Mouse (Mus musculus) left cerebral cortex, postnatal 4 days (tissue): ENCODE data around the gene Rfk. TPM values are rescaled to one million over a fixed set of nuclear protein-coding genes. Genes with fewer than 3 reads are reported as not detected.

Source experiments
- DNase-seq: peaks from one replicate; pipeline ENCODE4 v3.0.0-alpha.2; 2022
- intact Hi-C: fragments of 180-260 bp; cut with DNase I; formaldehyde crosslinking; loops from one replicate; pipeline ENCODE4 v1.15.1; 2025
- total RNA-seq, 2 experiments: library from RNA; stranded (reverse); gene quantifications; 2 replicates each; pipeline ENCODE4 v1.2.3; 2021

Rfk gene
- total RNA-seq, 2 experiments from 2014 or later: 42.9 to 43.7 TPM

GRCm38 (mm10) chr19:17382807-17383397, 10.9 kb upstream of the Rfk start:
- intact Hi-C loops: no loop called here

DNA sequence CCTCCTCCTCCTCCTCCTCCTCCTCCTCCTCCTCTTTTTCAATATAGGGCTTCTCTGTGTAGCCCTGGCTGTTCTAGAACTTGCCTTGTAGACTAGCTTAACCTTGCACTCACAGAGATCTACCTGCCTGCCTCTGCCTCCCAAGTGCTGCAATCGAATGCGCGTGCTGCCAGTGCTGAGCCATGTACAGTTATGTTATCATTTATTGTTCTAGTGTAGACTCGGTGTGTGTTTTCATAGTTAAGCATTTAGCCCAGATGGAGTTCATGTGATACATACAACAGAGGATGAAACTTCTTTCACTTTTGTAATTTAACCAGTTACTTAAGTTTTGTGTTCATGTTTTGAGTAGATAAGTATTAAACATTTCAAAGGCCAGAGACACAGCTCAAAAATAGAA, 8.8 kb upstream of the Rfk start:
- no peak for DNase-seq
- intact Hi-C loops: no loop called here

More at GRCm38 (mm10) chr19:17382807-17383397, 10.9 kb upstream of the Rfk start:
- no peak for DNase-seq

DNA sequence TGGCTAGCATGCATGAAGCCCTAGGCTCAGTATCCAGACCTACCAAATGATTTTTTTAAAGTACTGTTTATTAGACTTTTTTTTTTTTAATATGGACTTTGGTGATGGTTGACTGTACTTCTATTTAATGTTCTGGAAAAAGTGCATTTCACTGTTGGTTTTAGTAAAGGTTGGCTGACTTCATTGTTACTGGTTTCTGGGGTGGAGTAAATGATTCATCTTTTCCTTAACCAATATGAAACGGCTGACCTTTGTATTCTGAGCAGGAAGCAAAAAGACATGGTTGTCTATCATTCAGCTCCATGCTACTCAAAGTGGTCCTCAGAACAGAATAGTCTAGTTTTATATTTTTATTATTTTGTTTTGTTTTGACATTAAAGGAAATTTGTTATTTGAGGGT, 8.4 kb upstream of the Rfk start:
- no peak for DNase-seq
- intact Hi-C loops: no loop called here

GRCm38 (mm10) chr19:17386424-17386823, 7.4 kb upstream of the Rfk start:
- no peak for DNase-seq
- intact Hi-C loops: no loop called here

GRCm38 (mm10) chr19:17388404-17388803, 5.4 kb upstream of the Rfk start:
- peak; percentile 28 for DNase-seq
- intact Hi-C loops: loop anchor here (2.0 kb wide), 1 partner anchor 264 kb away; no protein-coding TSS in a partner anchor

DNA sequence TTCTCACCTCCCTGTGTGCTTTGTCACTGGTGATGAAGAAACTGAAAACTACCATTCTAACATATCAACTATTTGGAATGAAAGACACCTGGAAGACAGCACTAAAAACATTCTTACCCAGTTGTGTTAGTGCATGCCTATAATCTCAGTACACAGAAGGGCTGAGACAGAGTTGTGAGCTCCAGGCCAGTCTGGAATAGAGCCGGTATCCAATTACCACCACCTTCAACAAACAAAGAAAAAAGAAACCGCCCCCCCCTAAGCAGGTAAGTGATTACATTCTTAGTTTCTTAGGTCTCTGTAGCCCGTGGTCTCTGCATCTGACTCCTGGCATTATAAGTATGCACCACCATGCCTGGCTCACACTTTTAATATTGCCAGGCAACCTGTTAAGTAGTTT, 977 bp upstream of the Rfk start:
- intact Hi-C loops: no loop called here
- DNase-seq: no peak

GRCm38 (mm10) chr19:17396802-17397201, 3.0 kb downstream of the Rfk start:
- DNase-seq: no peak
- intact Hi-C loops: no loop called here

- intact Hi-C loops: no loop called here
- DNase-seq: no peak
Observed at GRCm38 (mm10) chr19:17397922-17398321, 4.1 kb downstream of the Rfk start.

- DNase-seq: no peak
- intact Hi-C loops: no loop called here
Observed at GRCm38 (mm10) chr19:17399965-17400364, 6.1 kb downstream of the Rfk start.

DNA sequence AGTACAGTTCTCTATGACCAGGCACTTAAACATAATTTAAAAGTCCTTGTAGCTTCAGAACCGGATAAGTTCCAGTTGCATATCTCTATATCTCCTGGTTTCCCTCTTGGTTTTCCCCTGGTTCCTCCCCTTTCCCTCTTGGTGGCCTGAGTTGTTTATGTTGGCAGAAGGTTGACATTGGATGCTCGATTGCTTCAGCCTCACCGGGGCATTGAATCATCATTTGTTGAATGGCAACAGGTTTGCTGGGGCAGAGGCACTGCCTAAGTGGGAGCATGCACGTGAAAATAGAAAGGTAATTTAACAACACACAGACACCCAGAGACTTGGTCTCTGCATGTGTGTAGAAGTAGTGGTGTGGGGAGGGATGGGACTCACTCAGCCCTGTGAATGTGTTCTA, 6.7 kb downstream of the Rfk start:
- no peak for DNase-seq
- intact Hi-C loops: no loop called here

DNA sequence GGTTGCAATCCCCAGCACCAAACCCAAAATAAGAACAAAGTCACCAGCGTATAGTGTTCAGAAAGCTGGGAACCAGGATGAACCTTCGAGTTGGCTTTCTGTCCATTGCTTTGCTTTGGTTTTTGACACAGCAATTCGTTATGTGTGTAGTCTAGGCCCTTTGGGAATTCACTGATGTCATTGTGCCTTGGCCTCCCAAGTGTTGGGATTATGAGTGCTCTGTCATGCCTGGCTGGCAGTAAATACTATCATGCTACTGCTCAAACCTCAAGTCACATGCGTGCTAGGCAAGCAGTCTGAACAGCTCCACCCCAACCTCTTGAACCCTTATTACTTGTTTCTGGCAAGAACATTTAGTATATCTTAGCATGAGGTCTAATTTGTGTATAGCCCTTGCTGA, 9.3 kb downstream of the Rfk start:
- no peak for DNase-seq
- intact Hi-C loops: no loop called here

DNA sequence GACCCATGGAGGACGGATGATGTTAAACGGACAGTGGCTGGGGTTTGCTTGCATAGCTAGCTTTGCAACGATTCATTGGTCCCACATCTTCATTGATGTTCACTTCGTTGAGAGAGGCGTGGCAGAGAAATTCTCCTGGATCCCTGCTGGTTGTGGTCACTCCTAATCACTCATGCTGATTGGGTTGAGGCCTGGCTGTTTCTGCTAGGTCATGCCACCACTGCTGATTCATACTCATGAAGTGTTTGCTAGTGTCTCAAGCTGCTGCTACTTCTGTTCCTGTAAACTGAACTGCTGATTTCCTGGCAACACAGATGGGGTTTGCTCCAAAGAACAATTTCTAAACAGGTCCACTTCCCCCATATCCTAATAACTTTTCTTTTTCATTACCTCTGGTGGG, 13.0 kb downstream of the Rfk start:
- DNase-seq: no peak
- intact Hi-C loops: no loop called here

- no peak for DNase-seq
- intact Hi-C loops: no loop called here
Observed at GRCm38 (mm10) chr19:17408591-17408990, 14.7 kb downstream of the Rfk start.

DNA sequence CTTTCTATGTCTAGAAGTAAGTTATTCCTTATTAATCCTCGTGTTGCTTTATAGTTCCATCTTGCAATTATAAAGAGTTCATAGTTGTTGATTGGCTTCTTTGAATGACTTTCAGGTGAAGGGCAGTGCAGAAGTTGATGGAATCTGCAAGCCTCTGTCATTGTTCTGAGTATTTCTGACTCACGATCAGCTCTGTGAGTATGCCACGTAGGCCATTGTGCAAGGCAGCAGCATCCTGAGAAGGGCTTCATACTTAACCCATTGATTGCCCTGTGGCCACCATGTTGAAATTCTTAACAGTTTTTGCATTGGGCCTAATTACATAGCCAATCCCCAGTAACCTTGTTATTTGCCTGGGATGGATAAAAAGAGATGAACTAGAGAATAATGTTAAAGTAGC, 15.5 kb downstream of the Rfk start:
- intact Hi-C loops: no loop called here
- no peak for DNase-seq

- intact Hi-C loops: no loop called here
- no peak for DNase-seq
Observed at GRCm38 (mm10) chr19:17410465-17411065, 16.7 kb downstream of the Rfk start.

GRCm38 (mm10) chr19:17412915-17413459, 19.1 kb downstream of the Rfk start:
- intact Hi-C loops: no loop called here
- DNase-seq: no peak

- intact Hi-C loops: no loop called here
Observed at GRCm38 (mm10) chr19:17417855-17418254, 24.0 kb downstream of the Rfk start.

DNA sequence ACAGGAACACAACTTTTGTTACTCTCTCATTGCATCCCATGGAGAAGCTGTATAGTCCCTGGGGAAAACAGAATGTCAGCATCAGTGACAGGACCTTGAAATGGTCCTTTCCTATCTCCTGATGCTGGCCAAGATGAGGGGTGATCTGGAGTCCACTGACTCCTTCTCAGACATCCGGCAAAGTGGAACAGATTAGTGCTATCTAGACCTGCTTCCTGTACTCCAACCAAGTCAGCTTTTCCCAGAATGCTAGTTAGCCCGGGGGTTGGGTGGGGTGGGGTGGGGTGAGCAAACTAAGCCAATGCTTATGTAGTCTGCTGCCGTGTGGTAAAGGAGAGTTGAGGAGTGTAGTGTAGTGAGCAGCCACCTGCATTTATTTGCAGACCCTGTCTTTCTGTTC, 29.5 kb downstream of the Rfk start:
- DNase-seq: no peak
- intact Hi-C loops: no loop called here

More at GRCm38 (mm10) chr19:17417855-17418254, 24.0 kb downstream of the Rfk start:
- no peak for DNase-seq

DNA sequence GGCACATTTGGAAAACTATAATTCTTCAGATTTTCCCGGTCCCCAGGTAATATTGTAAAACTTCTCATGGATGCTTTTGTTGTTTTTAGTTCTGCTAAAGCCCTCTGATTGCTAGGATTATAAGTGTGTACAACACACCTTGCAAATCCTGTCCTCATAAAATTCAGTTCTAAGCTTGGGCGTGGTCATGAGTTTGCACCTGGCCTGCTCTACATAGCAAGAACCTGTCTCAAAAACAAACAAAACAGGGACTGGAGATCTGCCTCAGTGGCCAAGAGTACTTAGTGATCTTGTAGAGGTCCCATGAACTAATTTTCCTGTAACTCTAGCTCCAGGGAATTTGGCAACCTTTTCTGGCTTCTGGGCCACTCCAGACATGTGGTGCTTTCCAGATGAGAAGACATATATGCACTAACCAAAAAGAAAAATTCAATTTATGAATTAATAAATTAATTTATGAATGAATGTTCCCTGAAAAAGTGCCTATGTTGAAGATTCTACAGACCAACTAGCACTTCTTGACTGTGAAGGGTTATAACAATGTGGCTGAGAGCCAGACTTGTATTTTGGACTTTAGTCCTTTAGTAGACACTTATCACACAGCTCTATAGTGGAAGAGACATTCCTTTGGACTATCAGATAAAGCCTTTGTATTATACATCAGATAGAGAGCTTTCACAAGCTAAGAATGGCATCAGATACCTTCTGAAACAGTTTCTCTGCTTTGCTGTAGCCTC, 34.1 kb downstream of the Rfk start:
- no peak for DNase-seq
- intact Hi-C loops: no loop called here

GRCm38 (mm10) chr19:17428561-17428914, 34.7 kb downstream of the Rfk start:
- DNase-seq: no peak
- intact Hi-C loops: no loop called here

DNA sequence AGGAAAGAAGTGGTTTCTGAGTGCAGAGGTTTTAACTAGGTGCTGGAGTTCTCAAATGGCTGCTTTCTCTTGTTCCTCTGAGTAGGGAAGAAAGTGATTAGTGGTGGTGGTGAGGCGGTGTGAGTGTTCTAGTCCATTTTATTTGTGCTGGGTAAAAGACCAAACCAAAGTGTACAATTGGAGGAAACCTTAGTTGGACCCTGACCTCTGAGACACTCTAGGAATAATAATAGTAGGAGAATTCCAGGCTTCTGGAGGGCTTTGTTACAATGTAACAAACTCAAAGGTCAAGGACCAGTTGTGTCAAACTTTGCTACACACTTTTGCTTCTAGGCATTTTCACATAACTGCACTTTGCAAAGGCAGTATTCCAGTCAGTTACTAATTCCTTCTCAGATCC, 42.8 kb downstream of the Rfk start:
- no peak for DNase-seq
- intact Hi-C loops: no loop called here
